Mouse (Mus musculus): ENCODE results near the gene Olfr318.

DNA sequence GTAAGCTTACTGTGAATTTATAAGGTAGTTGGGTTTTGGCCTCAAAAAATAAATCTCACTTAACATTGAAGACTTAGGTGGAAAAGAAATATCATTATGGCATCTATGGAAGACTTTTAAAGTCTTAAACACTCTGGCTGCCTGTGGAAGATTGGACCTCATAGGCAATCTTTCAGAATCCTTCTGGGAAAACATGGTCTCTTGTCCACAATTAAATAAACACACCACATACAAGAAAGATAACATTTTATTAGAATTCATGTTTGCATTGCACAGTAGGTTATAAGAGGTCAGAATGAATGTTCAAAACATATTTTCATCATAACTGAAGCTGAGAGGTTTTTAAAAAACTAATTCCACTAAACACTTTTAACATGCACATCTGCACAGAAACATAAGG is at the start of gene Olfr318:
- TF ChIP-seq GATA1 (IDR thresholded peaks at IDR 0.05; ENCODE audit: borderline replicate concordance, low read length) (no peak), FLI1 (IDR thresholded peaks at IDR 0.05; ENCODE audit: low read length) (no peak)

Data from megakaryocyte, embryonic 14.5 days (primary cell).